Mouse (Mus musculus) G1E (cell line): Measurements from ENCODE around the gene Crym.

Experiments used
- CTCF ChIP-seq: IDR thresholded peaks from 2 replicates; pipeline ENCODE4 v1.5.1; 2012; ENCODE audit warnings: low read depth, low read length, inconsistent platforms, mixed read lengths
- GATA1 ChIP-seq: IDR thresholded peaks from 2 replicates; pipeline ENCODE4 v1.6.1; 2012; ENCODE audit warnings: borderline replicate concordance, low read length, inconsistent platforms, mixed read lengths

DNA sequence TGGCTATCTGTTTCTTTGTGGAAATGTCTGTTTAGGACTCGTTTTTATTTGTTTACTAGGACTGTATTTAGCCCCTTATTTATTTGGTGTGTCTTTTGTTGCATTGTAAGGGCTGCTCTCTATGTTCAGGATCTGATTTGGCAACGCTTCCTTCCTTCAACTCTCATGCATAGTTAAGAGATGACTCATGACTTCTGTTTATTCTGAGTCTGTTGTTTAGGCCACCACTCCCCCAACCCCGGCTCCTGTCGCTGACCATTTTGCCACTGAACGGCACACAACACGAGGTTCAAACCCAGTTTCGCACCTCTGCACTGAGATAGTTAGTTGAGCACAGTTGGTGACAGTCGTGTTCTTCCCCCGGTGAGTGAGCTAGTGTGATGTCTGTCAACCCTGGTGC is 4.1 kb upstream of the Crym start:
- TF ChIP-seq CTCF (no peak), GATA1 (no peak)
